Mouse (Mus musculus): ENCODE data around the gene Sag. TPM values are rescaled to one million over a fixed set of nuclear protein-coding genes. Genes with fewer than 3 reads are reported as not detected.

Gene Sag
- polyA plus RNA-seq (2017; shearing (Covaris generic)), result 6.2 TPM

GRCm38 (mm10) chr1:87803576-87803975 lies at the start of gene Sag:
Gene Sag (plus strand): TSS chr1:87803680.

GRCm38 (mm10) chr1:87755641-87756470 lies 47.6 kb upstream of the Sag start, which contains the start of gene Atg16l1:
Gene Atg16l1 (plus strand): TSS chr1:87755870.

GRCm38 (mm10) chr1:87852892-87853600 lies 49.6 kb downstream of the Sag start, which contains the start of gene Dgkd:
Gene Dgkd (plus strand): TSS chr1:87853287.

Other genes with a start within 250 kb of the Sag start
- not detected for gene Ngef, start 229.8 kb upstream of the Sag start, polyA plus RNA-seq (2017; shearing (Covaris generic))
- gene Inpp5d, start 183.4 kb upstream of the Sag start, polyA plus RNA-seq (2017; shearing (Covaris generic)), result 175 TPM
- gene Atg16l1, start 47.8 kb upstream of the Sag start, polyA plus RNA-seq (2017; shearing (Covaris generic)), result 59.8 TPM
- 128 TPM for gene Dgkd, start 49.6 kb downstream of the Sag start, polyA plus RNA-seq (2017; shearing (Covaris generic))
- gene Usp40, start 204.9 kb downstream of the Sag start, polyA plus RNA-seq (2017; shearing (Covaris generic)), result 21.4 TPM

Data from CD4-positive, CD25-positive, alpha-beta regulatory T cell (primary cell).